Mouse (Mus musculus): ENCODE measurements at regions not wholly inside any gene's neighbourhood (a gene's known extent, or its start where the extent isn't known, plus 50 kb on each side); places are given as distances from the start of the nearest gene placed in this dataset.

GRCm38 (mm10) chr15:40453235-40453634, 319.1 kb downstream of the 9330182O14Rik start:
- no peak overlapping the region for H3K4me2 ChIP-seq (ENCODE audit: low read depth, low read length)
- no peak overlapping the region for H3K9ac ChIP-seq (ENCODE audit: low read depth, low read length)
- H3K4me1 ChIP-seq (ENCODE audit: control insufficient read depth, low read depth, low read length), result no peaks in the 10 kb centered on the region
- 39% methylated on average over 2 of the region's 2 CpGs for WGBS (ENCODE audit: insufficient replicate concordance)
- H3K27me3 ChIP-seq (ENCODE audit: control insufficient read depth, insufficient read depth, low read depth, low read length), result no peaks in the 10 kb centered on the region
- H3K4me3 ChIP-seq (ENCODE audit: low read depth, low read length), result no peak overlapping the region
- ATAC-seq (ENCODE audit: low read depth), result no peak
- H3K9me3 ChIP-seq (replicated peaks; ENCODE audit: control insufficient read depth, low read length), result no peaks in the 10 kb centered on the region
- no peaks in the 10 kb centered on the region for H3K36me3 ChIP-seq (ENCODE audit: control insufficient read depth, insufficient read depth)
- no peak overlapping the region for H3K27ac ChIP-seq (ENCODE audit: low read length)

GRCm38 (mm10) chr15:40475659-40476355, 341.6 kb downstream of the 9330182O14Rik start:
- no peak for ATAC-seq (ENCODE audit: low read depth)
- WGBS (ENCODE audit: insufficient replicate concordance), result 54% methylated on average over 7 of the region's 7 CpGs
- H3K9me3 ChIP-seq (replicated peaks; ENCODE audit: control insufficient read depth, low read length), result no peaks in the 10 kb centered on the region
- no peaks in the 10 kb centered on the region for H3K4me1 ChIP-seq (ENCODE audit: control insufficient read depth, low read depth, low read length)
- no peak overlapping the region for H3K4me2 ChIP-seq (ENCODE audit: low read depth, low read length)
- no peak overlapping the region for H3K9ac ChIP-seq (ENCODE audit: low read depth, low read length)
- no peaks in the 10 kb centered on the region for H3K27me3 ChIP-seq (ENCODE audit: control insufficient read depth, insufficient read depth, low read depth, low read length)
- H3K36me3 ChIP-seq (ENCODE audit: control insufficient read depth, insufficient read depth), result no peaks in the 10 kb centered on the region
- no peak overlapping the region for H3K27ac ChIP-seq (ENCODE audit: low read length)
- no peak overlapping the region for H3K4me3 ChIP-seq (ENCODE audit: low read depth, low read length)

GRCm38 (mm10) chr15:40480386-40480785, 346.2 kb downstream of the 9330182O14Rik start:
- Histone ChIP-seq H3K4me3 (ENCODE audit: low read depth, low read length) (no peak overlapping the region), H3K27me3 (ENCODE audit: control insufficient read depth, insufficient read depth, low read depth, low read length) (no peaks in the 10 kb centered on the region), H3K9me3 (replicated peaks; ENCODE audit: control insufficient read depth, low read length) (no peaks in the 10 kb centered on the region), H3K4me2 (ENCODE audit: low read depth, low read length) (no peak overlapping the region), H3K4me1 (ENCODE audit: control insufficient read depth, low read depth, low read length) (no peaks in the 10 kb centered on the region), H3K9ac (ENCODE audit: low read depth, low read length) (no peak overlapping the region), H3K36me3 (ENCODE audit: control insufficient read depth, insufficient read depth) (no peaks in the 10 kb centered on the region), H3K27ac (ENCODE audit: low read length) (no peak overlapping the region)
- WGBS (ENCODE audit: insufficient replicate concordance), result 30% methylated on average over 1 of the region's 1 CpGs
- ATAC-seq (ENCODE audit: low read depth), result no peak

GRCm38 (mm10) chr15:40481239-40481638, 347.1 kb downstream of the 9330182O14Rik start:
- Histone ChIP-seq H3K4me2 (ENCODE audit: low read depth, low read length) (no peak overlapping the region), H3K36me3 (ENCODE audit: control insufficient read depth, insufficient read depth) (no peaks in the 10 kb centered on the region), H3K9me3 (replicated peaks; ENCODE audit: control insufficient read depth, low read length) (no peaks in the 10 kb centered on the region), H3K27me3 (ENCODE audit: control insufficient read depth, insufficient read depth, low read depth, low read length) (no peaks in the 10 kb centered on the region), H3K4me1 (ENCODE audit: control insufficient read depth, low read depth, low read length) (no peaks in the 10 kb centered on the region), H3K27ac (ENCODE audit: low read length) (no peak overlapping the region), H3K4me3 (ENCODE audit: low read depth, low read length) (no peak overlapping the region), H3K9ac (ENCODE audit: low read depth, low read length) (no peak overlapping the region)
- no peak for ATAC-seq (ENCODE audit: low read depth)
- WGBS (ENCODE audit: insufficient replicate concordance), result 62% methylated on average over 3 of the region's 3 CpGs

GRCm38 (mm10) chr15:40485997-40486396, 351.8 kb downstream of the 9330182O14Rik start:
- WGBS (ENCODE audit: insufficient replicate concordance), result 74% methylated on average over 1 of the region's 1 CpGs
- Histone ChIP-seq H3K9me3 (replicated peaks; ENCODE audit: control insufficient read depth, low read length) (no peaks in the 10 kb centered on the region), H3K4me1 (ENCODE audit: control insufficient read depth, low read depth, low read length) (no peaks in the 10 kb centered on the region), H3K27ac (ENCODE audit: low read length) (no peak overlapping the region), H3K36me3 (ENCODE audit: control insufficient read depth, insufficient read depth) (no peaks in the 10 kb centered on the region), H3K4me3 (ENCODE audit: low read depth, low read length) (no peak overlapping the region), H3K4me2 (ENCODE audit: low read depth, low read length) (no peak overlapping the region), H3K9ac (ENCODE audit: low read depth, low read length) (no peak overlapping the region), H3K27me3 (ENCODE audit: control insufficient read depth, insufficient read depth, low read depth, low read length) (no peaks in the 10 kb centered on the region)
- ATAC-seq (ENCODE audit: low read depth), result no peak

GRCm38 (mm10) chr15:40501180-40502125, 367.3 kb downstream of the 9330182O14Rik start:
- Histone ChIP-seq H3K4me1 (ENCODE audit: control insufficient read depth, low read depth, low read length) (no peaks in the 10 kb centered on the region), H3K36me3 (ENCODE audit: control insufficient read depth, insufficient read depth) (no peaks in the 10 kb centered on the region), H3K27me3 (ENCODE audit: control insufficient read depth, insufficient read depth, low read depth, low read length) (no peaks in the 10 kb centered on the region), H3K27ac (ENCODE audit: low read length) (no peak overlapping the region), H3K9ac (ENCODE audit: low read depth, low read length) (no peak overlapping the region), H3K9me3 (replicated peaks; ENCODE audit: control insufficient read depth, low read length) (no peaks in the 10 kb centered on the region), H3K4me3 (ENCODE audit: low read depth, low read length) (no peak overlapping the region), H3K4me2 (ENCODE audit: low read depth, low read length) (no peak overlapping the region)
- ATAC-seq (ENCODE audit: low read depth), result no peak
- WGBS (ENCODE audit: insufficient replicate concordance), result 58% methylated on average over 11 of the region's 11 CpGs

- no peak overlapping the region for H3K4me3 ChIP-seq (ENCODE audit: low read depth, low read length)
- WGBS (ENCODE audit: insufficient replicate concordance), result 32% methylated on average over 2 of the region's 2 CpGs
- ATAC-seq (ENCODE audit: low read depth), result no peak
- no peaks in the 10 kb centered on the region for H3K36me3 ChIP-seq (ENCODE audit: control insufficient read depth, insufficient read depth)
- H3K27me3 ChIP-seq (ENCODE audit: control insufficient read depth, insufficient read depth, low read depth, low read length), result no peaks in the 10 kb centered on the region
- H3K4me1 ChIP-seq (ENCODE audit: control insufficient read depth, low read depth, low read length), result no peaks in the 10 kb centered on the region
- no peak overlapping the region for H3K9ac ChIP-seq (ENCODE audit: low read depth, low read length)
- H3K4me2 ChIP-seq (ENCODE audit: low read depth, low read length), result no peak overlapping the region
- H3K27ac ChIP-seq (ENCODE audit: low read length), result no peak overlapping the region
- H3K9me3 ChIP-seq (replicated peaks; ENCODE audit: control insufficient read depth, low read length), result no peaks in the 10 kb centered on the region
Observed at GRCm38 (mm10) chr15:40510826-40511225, 376.7 kb downstream of the 9330182O14Rik start.

GRCm38 (mm10) chr15:40524350-40524749, 390.2 kb downstream of the 9330182O14Rik start:
- no peaks in the 10 kb centered on the region for H3K27me3 ChIP-seq (ENCODE audit: control insufficient read depth, insufficient read depth, low read depth, low read length)
- H3K4me2 ChIP-seq (ENCODE audit: low read depth, low read length), result no peak overlapping the region
- no peak for ATAC-seq (ENCODE audit: low read depth)
- no peak overlapping the region for H3K4me3 ChIP-seq (ENCODE audit: low read depth, low read length)
- 45% methylated on average over 2 of the region's 2 CpGs for WGBS (ENCODE audit: insufficient replicate concordance)
- H3K9ac ChIP-seq (ENCODE audit: low read depth, low read length), result no peak overlapping the region
- H3K4me1 ChIP-seq (ENCODE audit: control insufficient read depth, low read depth, low read length), result no peaks in the 10 kb centered on the region
- H3K36me3 ChIP-seq (ENCODE audit: control insufficient read depth, insufficient read depth), result no peaks in the 10 kb centered on the region
- H3K9me3 ChIP-seq (replicated peaks; ENCODE audit: control insufficient read depth, low read length), result no peaks in the 10 kb centered on the region
- H3K27ac ChIP-seq (ENCODE audit: low read length), result no peak overlapping the region

GRCm38 (mm10) chr15:40533451-40533873, 399.3 kb downstream of the 9330182O14Rik start:
- H3K4me2 ChIP-seq (ENCODE audit: low read depth, low read length), result no peak overlapping the region
- H3K4me1 ChIP-seq (ENCODE audit: control insufficient read depth, low read depth, low read length), result no peaks in the 10 kb centered on the region
- H3K9me3 ChIP-seq (replicated peaks; ENCODE audit: control insufficient read depth, low read length), result no peaks in the 10 kb centered on the region
- no peaks in the 10 kb centered on the region for H3K36me3 ChIP-seq (ENCODE audit: control insufficient read depth, insufficient read depth)
- WGBS (ENCODE audit: insufficient replicate concordance), result 67% methylated on average over 8 of the region's 8 CpGs
- H3K27me3 ChIP-seq (ENCODE audit: control insufficient read depth, insufficient read depth, low read depth, low read length), result no peaks in the 10 kb centered on the region
- H3K4me3 ChIP-seq (ENCODE audit: low read depth, low read length), result no peak overlapping the region
- H3K9ac ChIP-seq (ENCODE audit: low read depth, low read length), result no peak overlapping the region
- no peak for ATAC-seq (ENCODE audit: low read depth)
- H3K27ac ChIP-seq (ENCODE audit: low read length), result no peak overlapping the region
